Mouse (Mus musculus): ENCODE results near the gene Polr2a. TPM values are rescaled to one million over a fixed set of nuclear protein-coding genes. Genes with fewer than 3 reads are reported as not detected.
A peak's percentile ranks its signal among the peaks of the same experiment; 100 is the strongest.

The Polr2a gene
- total RNA-seq, 4 experiments from 2014 or later, result 27.8 to 38.4 (median 35.3) TPM

GRCm38 (mm10) chr11:69784793-69785272, 26.4 kb upstream of the Polr2a start:
- no peak for DNase-seq (ENCODE audit: low spot score in 2 of 2)

DNA sequence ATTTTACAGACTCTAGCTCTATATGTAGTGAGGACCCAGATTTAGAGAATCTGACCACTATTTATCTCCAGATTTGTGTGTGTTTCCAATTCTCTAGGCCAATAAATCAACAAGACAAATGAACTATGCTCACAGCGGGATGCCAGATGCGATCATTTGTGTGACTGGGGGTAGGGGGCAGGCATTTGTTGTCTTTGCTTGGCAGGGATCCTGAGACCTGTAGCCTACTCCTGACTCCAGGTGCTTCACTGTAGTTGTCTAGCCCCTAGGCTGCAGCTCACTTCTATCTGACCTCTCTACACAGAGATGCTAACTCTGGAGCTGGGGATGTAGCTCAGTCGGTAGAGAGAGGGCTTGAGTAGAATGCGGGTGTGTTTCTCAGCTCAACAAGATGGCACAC, 23.4 kb upstream of the Polr2a start:
- DNase-seq (ENCODE audit: low spot score in 2 of 2), result no peak

GRCm38 (mm10) chr11:69778985-69779384, 20.5 kb upstream of the Polr2a start:
- no peak for DNase-seq (ENCODE audit: low spot score in 2 of 2)

DNA sequence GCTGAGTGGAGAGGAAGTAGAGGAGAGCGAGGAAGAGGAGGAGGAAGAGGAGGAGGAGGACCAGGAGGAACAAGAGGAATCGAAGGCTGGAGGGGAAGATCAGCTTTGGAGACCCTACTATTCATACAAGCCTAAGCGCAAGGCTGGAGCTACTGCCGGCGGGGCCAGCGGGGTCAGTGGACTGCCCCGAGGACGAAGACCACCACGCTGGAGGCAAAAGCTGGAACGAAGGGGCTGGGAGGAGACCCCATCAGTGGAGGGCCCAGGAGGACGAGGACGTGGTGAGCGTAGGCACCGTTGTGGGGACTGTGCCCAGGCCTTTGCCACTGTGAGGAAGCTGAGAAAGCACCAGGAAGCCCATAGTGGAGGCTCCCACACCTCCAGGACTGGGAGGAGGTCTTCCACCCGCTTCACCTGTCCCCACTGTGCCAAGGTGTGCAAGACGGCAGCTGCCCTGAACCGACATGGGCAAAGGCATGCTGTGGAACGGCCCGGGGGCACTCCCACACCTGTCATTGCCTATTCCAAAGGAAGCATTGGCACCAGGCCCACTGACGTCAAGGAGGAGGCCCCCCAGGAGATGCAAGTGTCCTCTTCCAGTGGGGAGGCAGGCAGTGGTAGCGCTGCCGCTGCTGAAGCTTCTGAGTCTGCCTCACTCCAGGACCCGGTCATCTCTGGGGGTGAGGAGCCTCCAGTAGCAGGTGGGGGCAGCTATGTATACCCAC, 20.0 kb upstream of the Polr2a start:
- no peak for DNase-seq (ENCODE audit: low spot score in 2 of 2)

DNA sequence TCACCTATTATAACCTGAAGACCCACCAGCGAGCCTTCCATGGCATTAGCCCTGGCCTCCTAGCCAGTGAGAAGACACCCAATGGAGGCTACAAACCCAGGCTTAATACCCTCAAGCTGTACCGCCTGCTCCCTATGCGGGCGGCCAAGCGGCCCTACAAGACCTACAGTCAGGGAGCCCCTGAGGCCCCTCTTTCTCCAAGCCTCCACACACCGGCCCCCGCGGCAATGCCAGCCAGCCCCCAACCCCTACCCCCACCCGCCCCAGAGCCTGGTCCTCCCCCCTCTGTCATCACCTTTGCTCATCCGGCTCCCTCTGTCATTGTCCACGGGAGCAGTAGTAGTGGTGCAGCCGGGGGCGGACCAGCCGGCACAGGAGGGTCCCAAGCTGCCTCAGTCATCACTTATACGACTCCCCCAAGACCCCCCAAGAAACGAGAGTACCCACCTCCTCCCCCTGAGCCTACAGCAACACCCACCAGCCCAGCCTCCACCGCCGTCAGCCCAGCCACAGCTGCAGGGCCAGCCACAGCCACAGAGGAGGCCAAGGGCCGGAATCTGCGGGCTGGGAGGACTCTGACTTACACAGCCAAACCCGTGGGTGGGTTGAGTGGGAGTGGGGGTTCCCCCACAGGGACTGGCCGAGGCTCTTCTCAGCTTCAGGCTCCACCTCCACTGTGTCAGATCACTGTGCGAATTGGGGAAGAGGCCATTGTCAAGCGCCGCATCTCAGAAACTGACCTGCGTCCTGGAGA, 19.2 kb upstream of the Polr2a start:
- no peak for DNase-seq (ENCODE audit: low spot score in 2 of 2)

- DNase-seq (ENCODE audit: low spot score in 2 of 2), result no peak
Measured at GRCm38 (mm10) chr11:69776488-69776887, 18.1 kb upstream of the Polr2a start.

- no peak for DNase-seq (ENCODE audit: low spot score in 2 of 2)
Measured at GRCm38 (mm10) chr11:69775716-69776115, 17.3 kb upstream of the Polr2a start.

DNA sequence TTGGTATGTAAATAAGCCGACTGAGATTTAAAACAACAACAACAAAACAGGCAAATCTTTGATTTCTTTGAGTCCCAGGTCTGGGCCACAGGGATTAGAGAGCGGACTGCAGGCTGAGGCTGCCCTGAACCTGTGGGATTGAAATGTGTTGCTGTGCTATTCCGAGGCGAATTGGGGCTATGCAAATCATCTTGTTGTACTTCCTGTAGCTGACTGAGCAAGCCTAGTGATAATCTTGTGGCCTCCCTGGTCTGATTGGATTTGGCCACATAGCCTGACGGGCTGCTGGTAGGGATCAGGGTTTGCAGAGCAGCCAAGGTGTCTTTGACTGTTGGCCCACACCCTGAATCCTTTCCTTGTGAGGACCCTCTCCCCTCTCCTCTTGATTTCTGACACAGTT, 16.5 kb upstream of the Polr2a start:
- DNase-seq (ENCODE audit: low spot score in 2 of 2), result no peak

DNA sequence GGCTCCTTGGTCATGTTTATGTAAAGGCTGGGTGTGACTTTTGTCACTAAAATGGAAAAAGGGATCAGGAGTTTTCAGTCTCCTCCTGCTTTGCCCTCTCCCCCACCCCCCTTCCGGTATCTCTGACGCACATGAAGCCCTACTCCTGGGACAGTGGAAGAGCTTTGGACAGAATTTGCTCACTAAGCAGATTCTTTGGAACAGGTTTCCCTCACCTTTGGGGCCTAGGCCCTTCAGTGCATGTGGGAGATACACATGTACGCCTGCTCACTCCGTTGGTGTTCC, 9.1 kb upstream of the Polr2a start:
- no peak for DNase-seq (ENCODE audit: low spot score in 2 of 2)

DNA sequence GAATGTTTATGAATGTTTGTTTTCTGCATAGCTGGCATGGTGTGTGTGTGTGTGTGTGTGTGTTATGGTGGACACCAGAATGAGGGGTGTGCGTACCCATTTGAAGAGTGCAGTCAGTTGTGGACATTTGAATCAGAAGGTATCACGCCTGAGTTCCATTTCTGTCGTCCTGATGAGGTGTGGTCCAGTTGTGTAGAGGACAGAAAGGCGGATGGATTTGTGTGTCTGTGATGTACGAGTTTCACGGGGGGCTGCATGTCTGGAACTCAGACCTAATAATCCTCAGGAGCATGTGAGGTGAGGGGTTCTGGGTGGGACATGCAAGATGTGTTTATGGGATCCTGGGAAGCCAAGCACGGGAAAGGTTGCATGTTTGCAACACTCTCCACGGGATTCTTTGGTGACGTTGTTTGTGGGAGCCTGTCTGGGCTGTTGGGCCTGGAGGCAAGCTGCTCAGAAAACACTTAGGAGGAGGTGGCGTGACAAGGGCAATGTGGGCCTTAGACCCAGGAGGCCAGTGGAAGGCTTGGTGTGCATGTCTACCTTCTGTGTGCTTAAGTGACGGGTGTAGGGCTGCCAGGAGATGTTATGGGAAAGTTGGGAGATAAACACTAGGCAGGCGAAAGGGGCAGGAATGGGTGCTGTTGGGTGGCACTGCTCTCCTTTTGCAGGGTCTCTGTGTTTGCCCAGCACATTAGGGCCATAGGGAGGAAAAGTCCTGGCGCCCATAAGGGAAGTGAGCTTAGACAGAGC, 8.6 kb upstream of the Polr2a start:
- DNase-seq (ENCODE audit: low spot score in 2 of 2), result no peak

- DNase-seq (ENCODE audit: low spot score in 2 of 2), result peak; percentile 57 to 67
Measured at GRCm38 (mm10) chr11:69766126-69766609, 7.7 kb upstream of the Polr2a start.

DNA sequence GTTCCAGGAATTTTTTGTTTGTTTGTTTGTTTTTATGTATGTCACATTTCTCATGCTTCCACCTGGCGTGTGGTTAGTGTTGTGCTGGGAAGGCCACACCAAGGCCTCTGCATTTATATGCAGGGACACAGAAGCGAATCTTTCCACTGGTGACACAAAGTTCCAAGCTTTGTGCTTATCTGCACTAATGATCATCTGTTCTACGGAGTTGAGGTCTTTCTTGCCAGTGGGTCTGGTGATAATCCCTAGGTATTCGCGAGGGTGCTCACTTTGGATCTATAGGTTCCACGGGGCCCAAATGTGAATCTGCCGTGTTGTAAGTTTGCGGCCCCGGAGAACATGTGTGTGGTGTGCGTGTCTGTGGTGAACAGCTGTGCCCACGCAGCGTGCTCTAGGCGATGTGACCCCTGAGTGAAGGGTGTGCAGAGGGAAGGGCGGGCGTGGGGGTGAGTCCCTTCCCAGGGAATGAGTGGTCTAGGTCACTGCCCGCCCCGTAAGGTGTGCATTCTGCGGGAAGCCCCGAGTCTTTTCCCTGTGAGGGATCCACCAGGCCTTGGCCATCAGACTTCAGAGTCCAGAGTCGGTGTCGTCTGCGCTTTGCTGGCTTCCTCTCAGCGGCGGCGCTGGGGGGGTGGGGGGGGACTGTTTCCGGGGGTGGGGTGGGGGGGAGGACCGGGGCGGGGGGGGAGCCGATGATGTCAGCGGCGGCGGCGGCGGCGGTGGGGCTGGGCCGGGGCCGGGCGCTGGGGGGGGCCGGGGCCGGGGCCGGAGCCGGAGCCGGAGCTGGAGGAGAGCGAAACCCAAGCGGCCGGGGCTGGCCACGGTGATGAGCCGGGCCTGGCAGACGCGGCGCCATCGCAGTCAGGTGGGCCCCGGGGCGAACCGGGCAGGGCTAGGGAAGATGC, 7.0 kb upstream of the Polr2a start, which contains the start of gene Zbtb4:
Gene Zbtb4, plus strand, starts transcription at position 692 of the 905 bp plus-strand sequence.
- DNase-seq (ENCODE audit: low spot score in 2 of 2), result peak in 1 of 2 experiments; percentile 32

GRCm38 (mm10) chr11:69763551-69763950, 5.1 kb upstream of the Polr2a start:
- no peak for DNase-seq (ENCODE audit: low spot score in 2 of 2)

- DNase-seq (ENCODE audit: low spot score in 2 of 2), result no peak
Measured at GRCm38 (mm10) chr11:69761868-69762267, 3.4 kb upstream of the Polr2a start, which contains the start of gene Slc35g3. Gene Slc35g3 (minus strand): TSS chr11:69761968.

- DNase-seq (ENCODE audit: low spot score in 2 of 2), result no peak
Measured at GRCm38 (mm10) chr11:69760901-69761200, 2.4 kb upstream of the Polr2a start.

GRCm38 (mm10) chr11:69760160-69760900, 1.9 kb upstream of the Polr2a start:
- DNase-seq (ENCODE audit: low spot score in 2 of 2), result no peak

DNA sequence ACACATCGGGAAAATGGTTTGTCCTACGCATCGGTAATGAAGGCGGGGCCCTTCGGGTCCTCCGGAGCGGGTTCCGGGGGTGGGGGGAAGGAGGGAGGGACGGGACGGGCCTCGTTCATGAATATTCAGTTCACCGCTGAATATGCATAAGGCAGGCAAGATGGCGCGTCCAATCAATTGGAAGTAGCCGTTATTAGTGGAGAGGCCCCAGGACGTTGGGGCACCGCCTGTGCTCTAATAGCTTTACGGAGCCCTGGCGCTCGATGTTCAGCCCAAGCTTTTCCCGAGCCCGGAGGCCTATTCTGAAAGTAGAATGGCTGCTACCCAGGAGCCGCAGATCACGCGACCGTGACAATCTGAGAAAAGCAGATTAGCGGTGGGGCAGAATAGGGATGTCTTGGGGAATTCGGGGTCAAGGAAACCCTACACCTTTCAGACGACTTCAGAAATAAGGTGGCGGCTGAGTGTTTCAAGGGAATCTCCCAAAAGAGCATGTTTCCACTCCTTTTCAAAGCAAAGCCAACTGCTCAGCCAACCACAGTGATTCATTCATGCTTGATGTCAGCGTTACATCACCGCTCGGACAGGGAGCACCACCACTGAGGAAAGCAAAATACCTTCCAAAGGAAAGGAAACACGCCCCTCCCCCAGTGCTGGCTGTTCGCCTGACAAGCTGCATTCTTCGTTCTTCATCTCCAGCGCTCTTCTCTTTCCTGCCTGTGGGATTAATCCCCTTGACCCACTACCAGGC, 709 bp upstream of the Polr2a start:
- peak; percentile 77 to 84 for DNase-seq (ENCODE audit: low spot score in 2 of 2)

DNA sequence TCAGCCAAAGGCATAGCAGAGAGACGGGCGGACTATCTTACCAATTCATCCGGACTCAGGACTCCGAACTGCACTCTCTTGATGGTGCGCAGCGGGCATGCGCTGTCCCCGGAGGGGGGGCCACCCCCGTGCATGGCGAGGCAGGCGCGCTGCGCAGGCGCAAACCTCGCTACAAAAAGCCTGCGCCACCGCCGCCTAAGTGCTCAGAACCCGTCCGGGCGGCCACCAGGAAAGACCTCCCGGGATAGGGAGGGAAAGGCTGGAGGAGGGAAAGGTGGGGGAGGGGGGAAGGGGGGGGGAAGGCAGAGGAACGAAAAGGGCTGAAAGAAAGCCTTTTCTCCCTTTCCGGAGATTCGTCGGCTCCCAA, 364 bp downstream of the Polr2a start:
- DNase-seq (ENCODE audit: low spot score in 2 of 2), result peak; percentile 97

GRCm38 (mm10) chr11:69757303-69758089, 941 bp downstream of the Polr2a start:
- DNase-seq (ENCODE audit: low spot score in 2 of 2), result no peak

Measured in gastrocnemius, adult 8-10 months (tissue).